Mouse (Mus musculus): Measurements from ENCODE around the gene Tapt1.
"Not testable (repeated sequence)": the region's sequence is repeated elsewhere in the genome, so short reads cannot be mapped to it uniquely, and the experiment has no call there.

The Tapt1 gene

GRCm38 (mm10) chr5:44127487-44127886 lies 98.9 kb downstream of the Tapt1 start:
- no peak for DNase-seq (ENCODE audit: low spot score)

- not testable (repeated sequence) for DNase-seq (ENCODE audit: low spot score)
Measured at GRCm38 (mm10) chr5:44126574-44126973, 99.9 kb downstream of the Tapt1 start.

Measured in retina, embryonic 14.5 days (tissue).